Mouse (Mus musculus) spleen, adult 2 months (tissue): ENCODE measurements around the gene Akr1d1. TPM values are rescaled to one million over a fixed set of nuclear protein-coding genes. Genes with fewer than 3 reads are reported as not detected.

Experiments used
- DNase-seq, 2 experiments: peaks; one replicate each; pipeline versions ENCODE4 v3.0.0 to v3.0.0-alpha.2; 2012 to 2021; ENCODE audit warnings: low spot score in 2 of 2, low read depth in 1 of 2
- H3K27ac ChIP-seq: fragments of 200-500 bp; 2 replicates; pipeline ENCODE4 v1.5.1; 2012; ENCODE audit warnings: low read length, inconsistent platforms; ENCODE audit not compliant: insufficient read depth
- H3K27me3 ChIP-seq: fragments of 200-500 bp; 2 replicates; pipeline ENCODE4 v1.6.1; 2012; ENCODE audit warnings: mild to moderate bottlenecking, moderate library complexity, low read length, inconsistent platforms; ENCODE audit not compliant: control insufficient read depth, insufficient read depth
- H3K36me3 ChIP-seq: fragments of 200-500 bp; 2 replicates; pipeline ENCODE4 v1.6.1; 2012; ENCODE audit warnings: mild to moderate bottlenecking, low read length, inconsistent platforms; ENCODE audit not compliant: control insufficient read depth, insufficient read depth
- H3K4me1 ChIP-seq: fragments of 200-500 bp; 2 replicates; pipeline ENCODE4 v1.6.1; 2011; ENCODE audit warnings: inconsistent platforms; ENCODE audit not compliant: control insufficient read depth, insufficient read depth, insufficient read length
- H3K4me3 ChIP-seq: fragments of 200-500 bp; 2 replicates; pipeline ENCODE4 v1.5.1; 2011; ENCODE audit warnings: mild to moderate bottlenecking, inconsistent platforms; ENCODE audit not compliant: insufficient read depth, insufficient read length; ENCODE audit errors: extremely low read depth
- CTCF ChIP-seq: fragments of 200-500 bp; IDR thresholded peaks from 2 replicates; pipeline ENCODE4 v1.5.1; 2011; ENCODE audit warnings: mild to moderate bottlenecking, inconsistent platforms; ENCODE audit not compliant: insufficient read depth, insufficient read length, insufficient replicate concordance; ENCODE audit errors: extremely low read depth
- POLR2A ChIP-seq: fragments of 200-500 bp; IDR thresholded peaks from 2 replicates; pipeline ENCODE4 v1.6.1; 2011; ENCODE audit warnings: low read depth, low read length, inconsistent platforms
- WGBS: fragments of 180-500 bp; shearing (Covaris S2); methylation state at CpG from one replicate; pipeline ENCODE4 v1.1.7; 2018; 5-methylcytosine and 5-hydroxymethylcytosine counted together
- polyA plus RNA-seq: library from polyadenylated mRNA; depleted of rRNA; stranded (reverse); fragments of >200 nt; gene quantifications from 2 replicates; pipeline ENCODE4 v1.2.3, GENCODE M21; 2012

Gene Akr1d1
- polyA plus RNA-seq, 1 experiment, result not detected

DNA sequence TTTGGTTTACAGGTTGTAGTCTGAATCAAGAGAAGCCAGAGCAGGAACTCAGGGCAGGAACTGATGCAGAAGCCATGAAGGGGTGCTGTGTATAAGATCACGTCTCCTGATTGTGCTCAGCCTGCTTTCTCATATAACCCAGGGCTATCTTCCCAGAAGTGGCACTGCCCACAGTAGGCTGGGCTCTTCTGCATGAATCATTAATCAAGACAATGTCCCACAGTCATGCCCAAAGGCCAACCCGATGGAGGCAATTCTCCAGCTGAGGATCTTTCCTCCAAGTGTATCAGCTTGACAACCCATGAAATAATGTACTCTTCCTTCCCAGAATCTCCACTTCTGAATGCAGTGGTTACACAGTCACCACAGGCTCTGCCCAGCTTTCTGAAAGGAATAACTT, 24.4 kb upstream of the Akr1d1 start:
- Histone ChIP-seq H3K36me3 (no peaks in the 10 kb centered on the region), H3K27me3 (no peaks in the 10 kb centered on the region), H3K4me1 (no peaks in the 10 kb centered on the region), H3K4me3 (no peak overlapping the region), H3K27ac (no peak overlapping the region)
- WGBS, result 86% methylated on average over 2 of the region's 2 CpGs
- TF ChIP-seq POLR2A (no peak), CTCF (no peak)
- DNase-seq, result no peak

DNA sequence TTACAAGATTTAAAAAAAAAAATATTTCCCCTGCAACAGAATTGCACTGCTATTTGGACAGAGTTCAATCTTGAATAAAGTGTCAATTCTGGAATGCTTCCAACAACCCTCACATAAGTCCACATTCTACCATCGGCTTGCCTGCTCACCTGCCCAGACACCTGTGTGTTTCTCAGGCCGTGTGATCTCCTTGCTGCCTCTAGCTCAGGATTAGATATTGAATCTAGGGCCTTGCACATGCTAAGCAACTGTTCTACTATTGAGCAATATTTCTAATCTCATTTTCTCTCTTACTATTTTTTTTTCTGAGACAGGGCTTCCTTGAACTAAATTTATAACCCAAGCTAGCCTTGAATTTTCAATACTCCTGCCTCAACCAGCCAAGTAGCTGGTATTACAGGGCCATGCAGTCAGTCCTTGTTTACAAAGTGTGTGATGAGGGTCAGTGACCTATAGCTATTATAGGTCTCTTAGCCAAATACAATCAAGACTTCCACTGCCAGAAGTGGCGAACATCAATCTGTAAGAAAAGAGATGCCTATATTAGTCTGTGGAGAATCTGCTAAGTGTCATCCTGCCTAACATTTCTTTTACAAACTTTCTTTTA, 23.0 kb upstream of the Akr1d1 start:
- 87% methylated on average over 3 of the region's 3 CpGs for WGBS
- TF ChIP-seq CTCF (no peak), POLR2A (no peak)
- no peak for DNase-seq

DNA sequence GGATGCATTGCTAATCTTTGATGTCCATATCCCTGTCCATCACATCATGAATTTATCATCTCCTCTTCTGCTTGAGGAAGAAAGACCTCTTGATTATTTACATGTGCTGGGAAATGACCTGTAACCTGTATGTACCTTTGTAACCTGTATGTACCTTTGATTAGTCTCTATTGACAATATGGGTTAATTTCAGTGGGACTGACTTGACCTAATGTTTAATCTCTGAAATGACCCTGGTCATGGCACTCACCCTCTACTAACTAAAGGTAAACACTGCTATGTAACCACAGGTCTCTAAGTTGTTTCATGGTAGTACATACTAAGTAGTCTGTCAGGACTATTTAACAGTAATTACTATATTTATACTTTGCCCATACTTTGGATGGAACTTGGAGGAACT, 19.2 kb upstream of the Akr1d1 start:
- no peak for DNase-seq
- H3K36me3 ChIP-seq, result no peaks in the 10 kb centered on the region
- no peak overlapping the region for H3K4me3 ChIP-seq
- no peak overlapping the region for H3K27ac ChIP-seq
- H3K27me3 ChIP-seq, result no peaks in the 10 kb centered on the region
- no peaks in the 10 kb centered on the region for H3K4me1 ChIP-seq
- TF ChIP-seq CTCF, result no peak
- TF ChIP-seq POLR2A, result no peak

More for the DNA sequence above, 23.0 kb upstream of the Akr1d1 start:
- no peak overlapping the region for H3K27ac ChIP-seq
- no peaks in the 10 kb centered on the region for H3K36me3 ChIP-seq
- no peaks in the 10 kb centered on the region for H3K4me1 ChIP-seq
- no peaks in the 10 kb centered on the region for H3K27me3 ChIP-seq
- H3K4me3 ChIP-seq, result no peak overlapping the region

DNA sequence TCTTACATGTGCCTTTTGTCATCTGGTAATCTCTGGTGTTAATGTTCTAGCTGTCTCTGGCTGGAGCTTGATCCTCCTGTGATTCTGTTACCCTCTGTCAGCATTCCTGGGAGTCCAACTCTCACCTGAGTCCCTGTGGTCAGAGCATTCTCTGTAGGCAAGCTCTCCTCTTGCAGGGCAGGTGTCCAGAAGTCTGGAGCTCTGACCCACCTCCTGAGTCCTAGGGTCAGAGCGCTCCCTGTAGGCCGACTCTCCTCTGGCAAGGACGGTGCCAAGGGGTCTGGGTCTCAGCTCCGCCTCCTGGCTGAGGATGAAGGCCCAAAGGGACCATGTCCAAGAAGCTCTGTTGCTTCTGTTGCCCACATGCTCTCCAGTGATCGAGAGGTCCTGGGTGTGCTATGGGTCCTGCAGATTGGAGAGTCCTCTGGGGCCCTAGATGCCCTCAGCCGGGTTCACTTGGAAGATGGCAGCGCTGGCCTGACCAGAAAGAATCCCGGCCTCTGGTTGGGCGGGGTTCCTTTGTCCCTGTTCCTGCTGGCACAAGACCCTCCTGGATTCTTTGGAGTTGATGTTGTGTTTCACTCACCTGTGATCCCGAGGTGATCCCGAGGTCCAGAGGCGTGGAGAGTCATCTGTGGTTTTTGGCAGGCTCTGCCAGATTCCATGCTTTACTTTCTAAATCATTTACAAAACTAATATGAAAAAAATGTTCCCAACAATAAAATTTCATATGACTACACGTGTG, 9.2 kb upstream of the Akr1d1 start:
- no peaks in the 10 kb centered on the region for H3K36me3 ChIP-seq
- H3K4me3 ChIP-seq, result no peak overlapping the region
- H3K4me1 ChIP-seq, result no peaks in the 10 kb centered on the region
- WGBS, result 93% methylated on average over 13 of the region's 13 CpGs
- no peak for DNase-seq
- no peaks in the 10 kb centered on the region for H3K27me3 ChIP-seq
- TF ChIP-seq POLR2A, result no peak
- no peak overlapping the region for H3K27ac ChIP-seq

DNA sequence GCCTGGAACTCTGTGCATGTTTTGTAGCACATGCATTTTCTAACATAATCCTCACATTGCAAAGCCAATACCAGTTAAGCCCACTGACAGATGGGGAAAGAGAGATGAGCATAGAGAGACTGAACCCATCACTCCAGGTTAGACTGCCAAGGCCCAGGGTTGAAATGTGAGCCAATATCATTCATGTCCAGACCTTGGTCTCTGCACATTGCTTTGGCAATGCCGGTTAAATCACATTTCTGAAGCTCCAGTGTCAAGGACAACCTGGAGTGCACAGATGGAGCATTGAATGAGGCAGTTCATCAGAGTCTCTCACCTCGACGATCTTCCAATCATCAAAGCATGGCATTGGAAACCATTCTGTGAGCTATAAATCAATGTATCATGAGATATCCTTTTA, 2.1 kb downstream of the Akr1d1 start:
- DNase-seq, result no peak
- no peak overlapping the region for H3K4me3 ChIP-seq
- no peak overlapping the region for H3K27ac ChIP-seq
- H3K36me3 ChIP-seq, result no peaks in the 10 kb centered on the region
- H3K27me3 ChIP-seq, result no peaks in the 10 kb centered on the region
- TF ChIP-seq CTCF, result no peak
- TF ChIP-seq POLR2A, result no peak
- no peaks in the 10 kb centered on the region for H3K4me1 ChIP-seq
- WGBS, result 94% methylated on average over 3 of the region's 3 CpGs

DNA sequence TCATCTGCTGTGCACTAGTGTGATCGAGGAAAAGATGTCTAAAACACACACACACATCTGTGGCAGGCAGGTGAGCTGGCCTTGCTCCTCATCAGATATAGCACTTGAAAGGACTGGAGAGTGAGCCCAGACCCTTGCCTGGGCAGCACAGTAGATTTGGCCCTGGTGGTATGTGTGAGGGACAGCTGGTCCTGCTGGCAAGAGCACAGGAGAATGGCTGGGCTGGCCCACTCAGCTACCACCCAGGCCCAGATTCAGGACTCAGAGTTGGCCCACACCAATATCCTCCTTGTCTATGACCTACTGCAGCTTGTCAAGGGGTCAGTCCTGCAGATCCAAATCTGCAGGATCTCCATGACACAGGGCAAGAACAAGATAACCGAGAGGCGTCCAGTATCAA, 6.9 kb downstream of the Akr1d1 start:
- no peak for DNase-seq
- no peak overlapping the region for H3K4me3 ChIP-seq
- TF ChIP-seq POLR2A (no peak), CTCF (no peak)
- no peaks in the 10 kb centered on the region for H3K27me3 ChIP-seq
- H3K4me1 ChIP-seq, result no peaks in the 10 kb centered on the region
- no peaks in the 10 kb centered on the region for H3K36me3 ChIP-seq
- 91% methylated on average over 3 of the region's 3 CpGs for WGBS
- no peak overlapping the region for H3K27ac ChIP-seq

DNA sequence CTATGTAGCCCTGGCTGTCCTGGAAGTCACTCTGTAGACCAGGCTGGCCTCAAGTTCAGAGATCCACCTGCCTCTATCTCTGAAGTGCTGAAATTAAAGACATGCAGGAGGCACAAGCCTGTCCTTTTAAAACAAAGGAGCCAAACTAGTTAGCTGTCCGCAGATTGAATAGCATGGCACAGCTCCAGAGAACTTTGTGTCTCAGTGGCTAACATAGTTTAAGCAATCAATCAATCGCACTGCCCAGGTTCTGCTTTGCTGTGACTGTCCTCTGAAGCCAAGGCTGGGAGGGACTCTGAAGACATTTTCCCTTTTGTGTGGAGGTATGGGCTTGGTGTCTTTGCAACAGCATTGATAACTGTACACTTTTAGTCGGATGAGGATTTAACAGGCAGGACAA, 7.8 kb downstream of the Akr1d1 start:
- Histone ChIP-seq H3K36me3 (no peaks in the 10 kb centered on the region), H3K27me3 (no peaks in the 10 kb centered on the region), H3K4me3 (no peak overlapping the region), H3K27ac (no peak overlapping the region), H3K4me1 (no peaks in the 10 kb centered on the region)
- TF ChIP-seq POLR2A (no peak), CTCF (no peak)
- no peak for DNase-seq
- WGBS, result 90% methylated on average over 3 of the region's 3 CpGs
